Mouse (Mus musculus) cerebellum, postnatal 10 days (tissue): Measurements from ENCODE around the gene Gtf2h5.
A peak's percentile ranks its signal among the peaks of the same experiment; 100 is the strongest.

Source experiments
- DNase-seq, 2 experiments: peaks; one replicate each; pipeline ENCODE4 v3.0.0; 2021; ENCODE audit warnings: mixed read lengths in 2 of 2

The Gtf2h5 gene

GRCm38 (mm10) chr17:6079287-6080122, at the start of gene Gtf2h5, which contains the start of gene Serac1:
Gene Gtf2h5, plus strand, starts transcription at chr17:6079786.
Gene Serac1, minus strand, starts transcription at chr17:6079741.
- peak; percentile 99 for DNase-seq

- DNase-seq: no peak
These were observed 43.9 kb upstream of the Gtf2h5 start for GRCm38 (mm10) chr17:6035661-6036060.

DNA sequence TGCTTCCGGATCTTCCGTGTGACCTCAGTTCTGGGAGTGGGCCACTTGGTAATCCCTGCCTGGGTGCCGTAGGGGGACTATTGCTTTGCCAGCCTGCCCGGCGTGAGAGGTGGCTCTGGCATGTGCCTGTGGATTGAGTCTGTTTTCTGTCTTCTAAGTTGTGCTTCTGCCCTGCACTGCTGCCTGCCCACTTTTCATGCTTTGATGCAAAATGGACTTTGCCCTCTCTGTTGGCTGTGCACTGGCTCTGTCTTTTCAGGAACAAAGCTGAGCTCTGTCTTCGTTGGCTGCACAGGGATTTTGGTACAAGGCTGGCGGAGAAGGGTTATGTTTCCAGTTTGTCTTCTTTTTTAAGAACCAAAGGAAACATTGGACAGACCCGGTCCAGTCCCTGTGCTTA, 43.1 kb upstream of the Gtf2h5 start:
- no peak for DNase-seq

GRCm38 (mm10) chr17:6036872-6037271, 42.7 kb upstream of the Gtf2h5 start:
- no peak for DNase-seq

DNA sequence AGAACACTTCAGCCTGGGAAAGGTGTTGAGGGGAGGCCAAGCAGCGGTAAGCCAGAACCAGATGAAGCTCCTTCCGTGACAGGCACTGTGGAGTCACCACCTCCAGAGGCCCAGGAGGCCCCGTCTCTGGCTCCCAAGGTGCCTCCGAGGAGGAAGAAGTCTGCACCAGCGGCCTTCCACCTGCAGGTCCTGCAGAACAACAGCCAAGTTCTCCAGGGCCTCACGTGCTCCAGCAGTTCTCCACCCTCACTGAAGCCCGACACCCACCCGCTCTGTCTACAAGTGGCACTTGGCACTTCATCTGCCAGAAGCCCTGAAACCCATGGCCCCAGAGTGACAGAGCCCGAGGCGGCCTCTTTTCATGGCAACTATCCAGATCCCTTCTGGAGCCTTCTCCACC, 42.1 kb upstream of the Gtf2h5 start:
- no peak for DNase-seq

GRCm38 (mm10) chr17:6052801-6053200, 26.8 kb upstream of the Gtf2h5 start:
- DNase-seq: no peak

- DNase-seq: peak; percentile 61 to 79
These were observed 24.6 kb upstream of the Gtf2h5 start for GRCm38 (mm10) chr17:6054934-6055355.

- no peak for DNase-seq
These were observed 16.8 kb upstream of the Gtf2h5 start for GRCm38 (mm10) chr17:6062793-6063192.

DNA sequence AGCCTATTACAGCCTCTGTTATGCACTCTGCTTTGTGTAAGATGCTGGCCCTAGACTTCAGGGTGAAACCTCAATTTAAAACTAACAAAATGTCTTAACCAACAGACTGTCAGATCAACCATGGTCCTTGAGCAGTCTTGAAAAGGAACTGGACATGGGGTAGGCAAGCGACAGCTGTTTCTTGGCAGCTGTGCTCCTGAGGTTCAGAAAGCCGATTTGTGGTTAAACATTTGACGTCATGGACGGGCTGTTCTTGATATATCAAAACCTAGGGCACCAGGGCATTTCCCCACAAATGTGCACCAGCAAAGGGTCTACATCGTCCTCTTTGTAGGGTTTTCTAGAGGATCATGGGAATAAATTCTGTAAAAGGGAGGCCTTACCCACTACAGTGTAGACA, 16.1 kb upstream of the Gtf2h5 start:
- no peak for DNase-seq

DNA sequence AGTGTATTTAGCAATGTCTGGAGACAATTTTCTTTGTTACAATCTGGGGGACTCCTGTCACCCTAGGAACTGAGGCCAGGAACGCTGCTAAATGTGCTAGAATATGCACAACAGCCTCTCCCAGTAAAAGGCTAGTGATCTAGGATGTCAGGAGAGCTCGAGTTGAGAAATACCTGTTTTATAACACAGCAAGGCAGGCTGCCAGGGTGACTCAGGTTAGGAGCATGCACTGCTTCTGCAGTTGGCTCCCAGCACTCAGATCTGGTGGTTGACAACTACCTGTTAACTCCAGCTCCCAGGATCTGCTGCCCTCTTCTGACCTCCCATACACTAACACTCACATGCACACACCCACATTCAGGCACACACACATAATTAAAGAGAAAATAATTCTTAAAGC, 13.6 kb upstream of the Gtf2h5 start:
- no peak for DNase-seq

GRCm38 (mm10) chr17:6067613-6068012, 12.0 kb upstream of the Gtf2h5 start:
- no peak for DNase-seq

- no peak for DNase-seq
These were observed 9.7 kb upstream of the Gtf2h5 start for GRCm38 (mm10) chr17:6069866-6070265.

GRCm38 (mm10) chr17:6073405-6073804, 6.2 kb upstream of the Gtf2h5 start:
- no peak for DNase-seq

- DNase-seq: no peak
These were observed 3.8 kb downstream of the Gtf2h5 start for GRCm38 (mm10) chr17:6083323-6083890.

- DNase-seq: no peak
These were observed 12.0 kb downstream of the Gtf2h5 start for GRCm38 (mm10) chr17:6091604-6092003.

DNA sequence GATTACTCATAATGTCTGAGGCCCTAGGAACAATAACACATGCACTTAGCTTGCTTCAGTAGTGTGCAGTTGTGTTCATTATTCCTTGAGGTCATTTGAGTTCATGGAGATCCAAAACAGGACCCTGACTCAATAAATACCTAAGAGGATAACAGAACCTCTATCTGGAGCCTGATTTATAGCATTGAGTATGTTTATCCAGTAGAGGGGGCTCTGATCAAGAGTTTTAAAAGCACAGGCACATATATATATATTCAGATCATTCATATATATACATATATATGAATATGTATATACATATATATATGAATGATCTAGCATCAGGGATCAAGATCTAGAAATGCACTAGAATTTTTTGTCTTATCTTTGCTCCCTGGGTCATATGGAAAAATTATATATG, 16.0 kb downstream of the Gtf2h5 start:
- peak in 1 of 2 experiments; percentile 19 for DNase-seq

GRCm38 (mm10) chr17:6097884-6098283, 18.3 kb downstream of the Gtf2h5 start:
- peak; percentile 78 to 79 for DNase-seq

GRCm38 (mm10) chr17:6102287-6102686, 22.7 kb downstream of the Gtf2h5 start:
- DNase-seq: no peak

DNA sequence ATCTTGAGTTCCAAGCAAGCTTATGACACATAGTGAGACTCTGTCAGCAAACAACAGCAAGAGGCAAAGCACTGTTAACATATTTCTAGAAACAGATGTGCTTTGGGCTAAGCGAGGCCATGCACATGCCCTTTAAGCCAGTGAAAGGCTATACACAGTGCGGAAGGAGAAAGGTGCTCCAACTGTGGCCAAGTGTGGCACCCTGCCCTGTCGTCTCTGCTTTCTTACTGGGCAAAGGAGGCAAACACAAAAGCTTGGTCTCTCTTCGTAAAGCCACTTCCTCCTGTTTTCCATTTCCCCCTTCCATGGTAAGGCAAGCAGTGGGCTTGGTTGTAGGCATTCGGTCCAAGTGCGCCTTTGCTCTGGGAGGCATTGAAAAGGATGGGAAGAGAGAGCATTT, 24.0 kb downstream of the Gtf2h5 start:
- DNase-seq: no peak

GRCm38 (mm10) chr17:6106361-6107014, 26.9 kb downstream of the Gtf2h5 start, which contains the start of gene Tulp4:
Gene Tulp4, plus strand, starts transcription at chr17:6106437.
- peak; percentile 88 to 92 for DNase-seq

DNA sequence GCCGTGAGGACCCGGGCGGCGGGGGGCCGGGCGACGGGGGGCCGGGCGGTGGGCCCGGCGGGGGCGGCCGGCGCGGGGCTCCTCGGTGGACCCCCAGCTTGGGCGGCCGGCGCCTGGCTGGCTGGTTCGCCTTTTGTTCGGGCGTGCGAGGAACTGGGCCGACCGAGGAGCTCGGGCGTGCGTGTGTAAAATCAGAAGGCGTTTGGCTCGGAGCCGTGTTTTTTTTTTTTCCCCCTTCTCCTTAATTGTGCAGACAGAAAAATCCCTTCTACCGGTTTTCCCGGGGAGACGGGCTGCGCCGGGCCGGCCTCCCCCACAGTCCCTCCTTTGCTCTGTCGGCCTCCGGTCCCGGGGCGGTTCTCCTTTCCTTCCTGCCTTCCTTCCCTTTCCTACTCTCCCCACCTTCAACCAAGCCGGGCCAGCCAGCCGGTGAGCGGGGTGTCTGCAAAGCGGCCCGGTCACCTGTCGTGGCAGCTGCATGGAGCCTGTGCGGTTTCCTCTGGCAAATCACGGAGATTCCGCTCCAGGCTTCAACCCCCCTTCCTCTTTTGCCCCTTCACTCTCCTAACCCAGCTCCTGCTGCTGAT, 27.5 kb downstream of the Gtf2h5 start:
- DNase-seq: peak; percentile 77 to 84

- peak in 1 of 2 experiments; percentile 56 for DNase-seq
These were observed 28.6 kb downstream of the Gtf2h5 start for GRCm38 (mm10) chr17:6108175-6108574.

- peak; percentile 67 for DNase-seq
These were observed 31.4 kb downstream of the Gtf2h5 start for GRCm38 (mm10) chr17:6110956-6111355.
